Mouse (Mus musculus): ENCODE results near the gene Nes.

DNA sequence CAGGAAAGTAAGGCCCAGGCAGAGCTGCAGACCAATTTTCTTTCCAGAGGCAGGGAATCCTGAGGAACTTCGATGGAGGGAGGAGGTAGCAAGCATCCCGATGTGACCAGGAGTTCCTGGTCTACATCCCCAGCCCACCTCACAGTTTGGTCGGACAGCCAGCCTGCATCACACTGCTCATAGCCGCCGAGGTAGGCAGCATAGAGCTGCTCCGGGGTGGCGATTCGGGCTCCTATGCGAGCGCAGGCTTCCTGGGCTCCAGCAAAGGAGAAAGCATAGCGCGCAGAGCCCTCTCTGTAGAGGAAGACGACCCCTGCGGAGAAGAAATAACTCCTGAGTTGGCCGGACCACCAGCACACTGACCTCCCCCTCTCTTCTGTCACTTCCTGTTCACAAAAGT lies 25.5 kb downstream of the Nes start:
- TF ChIP-seq EP300 (optimal IDR thresholded peaks at IDR 0.05) (no peak), CTCF (IDR thresholded peaks at IDR 0.05; ENCODE audit: low read depth) (no peak)
